Mouse (Mus musculus) 3134 (cell line): ENCODE results near the gene Parp4.

Source experiments
- DNase-seq: peaks from one replicate; pipeline ENCODE4 v3.0.0-alpha.2; 2011; ENCODE audit warnings: low spot score; ENCODE audit not compliant: insufficient read length; ENCODE audit errors: extremely low read depth

Gene Parp4

GRCm38 (mm10) chr14:56604438-56604837, 29.0 kb downstream of the Parp4 start:
- DNase-seq: no peak

GRCm38 (mm10) chr14:56605136-56605535, 29.7 kb downstream of the Parp4 start:
- DNase-seq: no peak

DNA sequence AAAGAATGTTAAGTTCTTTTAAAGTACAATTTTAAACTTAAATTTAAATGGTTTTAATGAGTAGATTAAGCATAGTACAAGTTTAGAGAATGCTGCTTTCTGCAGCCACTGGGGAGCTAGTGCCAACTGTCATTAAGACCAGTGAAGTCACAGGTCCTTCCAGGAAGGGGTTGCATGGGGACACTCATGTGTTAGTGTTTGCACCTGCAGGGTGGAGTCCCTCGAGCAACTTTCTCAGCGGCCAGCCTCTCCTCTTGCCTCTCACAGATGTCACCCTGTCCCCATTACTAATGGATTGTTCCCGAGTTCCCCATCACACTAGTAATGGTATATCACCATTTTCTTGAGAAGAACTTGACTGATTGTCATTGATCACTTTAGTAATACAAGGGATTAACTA, 37.8 kb downstream of the Parp4 start:
- no peak for DNase-seq

DNA sequence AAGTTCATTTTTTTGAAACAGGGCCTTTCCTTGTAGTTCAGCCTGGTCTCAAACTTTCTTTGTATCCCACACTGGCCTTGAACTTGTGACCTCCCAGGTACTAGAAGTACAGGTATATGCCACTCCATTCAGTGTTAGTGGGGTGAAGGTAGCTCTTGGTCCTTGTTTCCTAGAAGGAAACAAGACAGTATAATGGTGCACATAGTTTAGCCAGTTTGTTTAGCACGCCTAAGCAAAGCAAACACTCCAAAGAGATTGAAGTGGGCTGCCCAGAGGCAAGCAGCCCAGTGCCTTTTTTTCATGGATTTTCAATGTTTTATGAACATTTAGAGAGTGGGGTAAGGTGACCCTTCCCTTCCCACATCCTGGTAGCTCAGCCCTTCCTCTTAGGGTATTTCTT, 42.1 kb downstream of the Parp4 start:
- no peak for DNase-seq

- DNase-seq: no peak
These were observed 45.0 kb downstream of the Parp4 start for GRCm38 (mm10) chr14:56620425-56620824.

DNA sequence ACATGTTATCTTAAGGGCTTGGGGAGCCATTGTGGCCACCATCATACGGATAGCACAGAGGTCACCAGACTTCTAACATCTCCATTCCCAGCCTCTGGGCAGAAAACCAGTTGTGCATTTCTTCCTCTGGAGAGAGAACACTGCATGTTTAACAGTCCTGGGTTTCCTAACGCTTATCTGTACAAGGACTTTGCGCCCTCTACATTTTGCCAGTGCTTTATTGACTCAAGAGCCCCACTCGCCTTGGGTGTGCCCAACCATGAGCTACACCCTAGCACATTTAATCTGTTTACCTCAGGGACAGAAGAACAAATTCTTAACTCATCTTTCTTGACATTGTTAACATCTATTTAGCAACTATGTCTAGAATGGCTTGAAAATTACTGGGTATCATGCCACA, 50.8 kb downstream of the Parp4 start:
- DNase-seq: no peak

GRCm38 (mm10) chr14:56628336-56628735, 52.9 kb downstream of the Parp4 start:
- DNase-seq: no peak

DNA sequence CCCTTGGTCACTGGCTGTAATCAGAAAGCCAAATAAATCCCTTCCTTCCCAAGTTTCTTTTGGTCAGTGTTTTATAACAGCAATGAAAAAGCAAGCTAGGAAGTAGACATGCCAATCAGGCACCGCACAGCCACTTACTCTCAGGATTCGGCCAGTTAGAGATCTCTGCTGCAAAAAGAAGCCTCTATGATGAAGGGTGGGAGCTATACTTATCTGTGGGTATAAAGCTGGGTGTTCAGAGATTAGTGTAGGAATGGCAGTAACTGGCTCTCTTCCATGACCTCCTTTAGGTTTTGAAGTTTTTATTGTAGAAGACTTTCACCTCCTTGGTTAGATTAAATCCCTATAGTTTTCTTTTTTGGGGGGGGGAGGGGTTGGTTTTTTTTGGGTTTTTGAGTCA, 55.7 kb downstream of the Parp4 start:
- no peak for DNase-seq

- DNase-seq: no peak
These were observed 71.8 kb downstream of the Parp4 start for GRCm38 (mm10) chr14:56647206-56647605.

DNA sequence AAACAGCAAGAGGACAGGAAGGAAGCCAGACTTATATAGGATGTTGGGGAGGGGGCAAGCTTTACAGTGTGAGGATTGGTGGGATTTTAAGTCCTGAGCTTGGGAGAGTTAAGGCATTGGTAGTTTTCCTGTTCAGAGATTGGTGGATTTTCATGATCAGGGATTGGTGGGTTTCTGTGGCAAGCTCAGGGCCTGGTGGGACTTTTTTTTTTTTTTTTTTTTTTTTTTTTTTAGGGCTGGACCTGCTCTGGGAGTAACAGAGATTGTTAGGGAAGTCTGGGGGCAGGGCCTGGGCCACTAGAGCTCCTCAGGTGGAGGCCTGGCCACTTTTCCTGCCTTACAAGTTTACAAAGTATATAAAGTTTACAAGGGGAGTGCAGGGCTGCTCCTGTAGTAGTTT, 74.0 kb downstream of the Parp4 start:
- no peak for DNase-seq

- DNase-seq: no peak
These were observed 90.2 kb downstream of the Parp4 start for GRCm38 (mm10) chr14:56665651-56666050.

DNA sequence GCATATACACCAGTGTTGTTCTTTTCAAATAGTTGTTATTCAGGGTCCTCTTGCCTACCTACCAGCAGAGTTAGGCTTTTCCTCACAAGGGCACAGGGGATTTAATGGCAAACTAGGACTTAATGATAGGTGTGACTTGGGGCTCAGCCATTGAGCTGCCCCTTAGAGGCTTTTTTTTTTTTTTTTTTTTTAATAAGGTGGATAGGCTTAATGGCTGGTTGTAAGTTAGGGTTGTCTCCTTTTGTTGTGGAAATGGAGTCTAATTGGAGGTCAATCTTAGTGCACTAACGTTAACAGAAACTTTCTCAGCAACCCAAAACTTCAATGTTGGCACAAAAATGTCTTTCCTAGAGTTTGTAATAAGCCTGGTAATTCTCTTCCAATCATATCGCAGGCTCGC, 91.5 kb downstream of the Parp4 start:
- DNase-seq: no peak

DNA sequence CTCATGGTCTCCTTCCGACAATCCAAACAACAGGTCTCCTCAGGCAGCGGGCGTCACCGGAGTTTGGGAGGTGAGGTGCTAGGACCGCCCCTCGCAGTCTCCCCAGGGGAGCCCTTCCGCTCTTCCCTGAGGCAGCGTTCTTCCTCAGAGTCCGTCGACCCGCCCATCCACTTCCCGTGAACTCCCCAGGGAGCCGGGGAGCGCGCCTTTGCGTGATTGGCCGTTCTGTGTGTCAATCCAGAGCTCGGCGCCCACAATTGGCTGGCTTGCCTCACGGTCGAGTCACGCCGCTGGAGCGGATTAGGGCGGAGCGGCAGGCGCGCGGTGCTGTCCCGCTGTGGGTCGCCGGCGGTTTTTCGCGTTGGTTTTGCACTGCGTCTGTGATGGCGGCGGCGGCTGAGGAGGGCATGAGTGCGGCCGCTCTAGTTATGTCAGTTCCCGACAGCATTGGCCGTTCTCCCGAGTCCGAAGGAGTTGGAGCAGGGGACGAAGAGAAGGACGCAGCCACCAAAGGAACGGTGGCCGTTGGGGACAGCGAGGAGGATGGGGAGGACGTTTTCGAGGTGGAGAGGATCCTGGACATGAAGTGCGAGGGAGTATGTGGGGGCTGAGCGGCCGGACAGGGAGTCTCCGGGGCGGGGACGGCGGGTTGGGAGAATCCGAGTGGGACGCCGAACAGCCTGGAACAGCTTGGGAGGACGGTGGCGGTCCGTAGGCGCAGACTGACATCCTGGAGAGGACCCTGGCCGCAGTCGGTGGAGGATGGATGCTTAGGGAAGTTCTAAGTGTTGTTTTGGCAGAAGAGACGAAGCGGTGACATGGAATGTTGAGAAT, 92.8 kb downstream of the Parp4 start, which contains the start of gene Mphosph8:
TSS of gene Mphosph8 (plus strand) at position 280 of the 834 bp plus-strand sequence.
- DNase-seq: peak; percentile 95

- no peak for DNase-seq
These were observed 93.7 kb downstream of the Parp4 start for GRCm38 (mm10) chr14:56669046-56669620.

- no peak for DNase-seq
These were observed 110.0 kb downstream of the Parp4 start for GRCm38 (mm10) chr14:56685426-56685825.

DNA sequence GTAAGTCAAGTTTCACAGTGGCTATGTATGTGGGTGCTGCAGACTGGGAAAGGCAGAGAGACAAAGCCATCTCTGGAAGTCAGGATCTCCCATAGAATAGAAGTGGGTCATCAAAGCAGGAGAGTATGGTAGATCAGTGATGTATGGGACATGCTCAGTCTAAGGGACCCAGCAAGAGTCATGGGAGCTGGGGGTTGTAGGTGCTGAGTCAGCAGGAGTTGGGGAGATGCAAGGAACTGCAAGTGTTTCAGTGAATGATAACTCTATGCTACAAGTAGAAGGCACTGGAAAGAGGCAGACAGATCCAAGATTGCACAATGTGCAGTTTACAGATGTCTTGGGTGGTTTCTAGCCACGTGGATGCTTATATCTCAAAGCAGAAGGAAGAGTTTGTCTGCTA, 113.7 kb downstream of the Parp4 start:
- DNase-seq: no peak

DNA sequence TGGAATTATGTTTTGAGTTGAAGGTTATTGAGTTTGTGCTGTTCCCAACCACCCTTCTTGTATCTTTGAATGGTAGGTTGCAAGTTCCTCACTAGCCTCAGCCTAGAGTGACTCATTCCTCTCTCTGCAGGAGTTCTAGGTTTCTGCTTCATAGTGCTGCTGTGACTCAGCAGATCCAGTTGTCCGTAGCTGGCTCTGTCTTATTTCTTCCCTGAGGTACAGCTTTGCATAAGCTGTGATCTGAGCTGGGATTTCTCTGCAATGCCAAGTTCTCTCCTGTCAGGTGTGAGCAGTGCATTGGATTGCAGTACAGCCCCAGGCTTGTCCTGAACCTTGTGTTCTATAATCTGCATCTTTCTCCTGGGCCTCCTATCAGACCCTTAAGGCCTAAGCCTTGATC, 114.3 kb downstream of the Parp4 start:
- no peak for DNase-seq

GRCm38 (mm10) chr14:56695495-56695894, 120.1 kb downstream of the Parp4 start:
- no peak for DNase-seq

GRCm38 (mm10) chr14:56697836-56698235, 122.4 kb downstream of the Parp4 start:
- no peak for DNase-seq

GRCm38 (mm10) chr14:56702644-56703043, 127.2 kb downstream of the Parp4 start:
- no peak for DNase-seq

GRCm38 (mm10) chr14:56705687-56706086, 130.3 kb downstream of the Parp4 start:
- no peak for DNase-seq
